Mouse (Mus musculus): ENCODE results near the gene Slc39a11. TPM values are rescaled to one million over a fixed set of nuclear protein-coding genes. Genes with fewer than 3 reads are reported as not detected.
"Not testable (repeated sequence)": the region's sequence is repeated elsewhere in the genome, so short reads cannot be mapped to it uniquely, and the experiment has no call there.

The Slc39a11 gene
- polyA plus RNA-seq, 1 experiment from 2014 or later = 12.5 TPM

DNA sequence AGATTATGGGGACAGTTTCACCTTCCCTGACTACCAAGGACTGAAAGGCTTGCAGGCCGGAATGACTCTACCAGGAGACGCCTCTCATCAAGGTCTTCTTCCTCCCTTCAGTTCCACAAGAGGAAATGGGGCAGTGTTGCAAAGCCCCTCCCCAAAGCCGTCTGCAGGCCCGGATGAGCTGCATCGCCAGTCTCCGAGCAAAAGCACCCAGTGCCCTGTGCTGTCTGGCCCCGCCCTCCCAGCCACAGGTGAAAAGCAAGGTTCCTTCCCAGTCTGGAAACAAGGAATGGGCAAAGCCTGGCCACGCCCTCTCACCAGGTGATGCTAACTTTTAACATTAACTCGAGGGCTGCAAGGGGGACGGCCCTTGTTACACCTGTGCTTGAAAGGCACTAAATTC is 16.8 kb upstream of the Slc39a11 start:
- Histone ChIP-seq H3K9ac (replicated peaks; ENCODE audit: low read length) (no peak overlapping the region), H3K36me3 (replicated peaks; ENCODE audit: control insufficient read depth, insufficient read depth, low read depth, low read length) (peaks cover 3% of the 10 kb centered on the region), H3K4me2 (ENCODE audit: low read depth, low read length) (no peak overlapping the region), H3K27me3 (ENCODE audit: control insufficient read depth, insufficient read depth, low read length) (no peaks in the 10 kb centered on the region), H3K4me1 (ENCODE audit: control insufficient read depth, insufficient read depth, low read length) (no peaks in the 10 kb centered on the region), H3K27ac (replicated peaks; ENCODE audit: low read depth, low read length) (no peak overlapping the region), H3K4me3 (ENCODE audit: low read depth, low read length) (no peak overlapping the region), H3K9me3 (replicated peaks; ENCODE audit: control insufficient read depth, low read length) (no peaks in the 10 kb centered on the region)
- ATAC-seq (replicated peaks; ENCODE audit: insufficient number of reproducible peaks, low FRiP score, low TSS enrichment, low read depth) = no peak
- WGBS = 58% methylated on average over 10 of the region's 10 CpGs
- no peak for DNase-seq (ENCODE audit: low spot score)

DNA sequence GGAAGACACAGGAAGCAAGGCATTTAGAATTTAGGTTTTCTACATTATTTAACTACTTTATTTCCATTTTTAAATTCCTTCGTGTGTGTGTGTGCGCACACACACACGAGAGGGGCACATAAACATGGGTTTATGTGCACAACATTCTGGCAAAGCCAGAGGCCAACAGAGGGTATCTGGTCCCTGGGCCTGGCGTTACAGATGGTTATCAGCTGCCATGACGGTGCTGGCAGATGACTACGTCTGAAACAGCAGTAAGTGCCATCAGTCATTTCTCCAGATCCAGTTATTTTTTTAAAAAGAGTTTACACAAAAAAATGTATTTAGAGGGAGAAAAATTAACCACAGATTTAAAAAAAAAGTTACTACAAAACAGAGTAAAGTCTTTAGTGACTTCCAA is 16.3 kb upstream of the Slc39a11 start:
- H3K4me3 ChIP-seq (ENCODE audit: low read depth, low read length) = no peak overlapping the region
- H3K9ac ChIP-seq (replicated peaks; ENCODE audit: low read length) = no peak overlapping the region
- peaks cover 3% of the 10 kb centered on the region for H3K36me3 ChIP-seq (replicated peaks; ENCODE audit: control insufficient read depth, insufficient read depth, low read depth, low read length)
- no peak for DNase-seq (ENCODE audit: low spot score)
- H3K27me3 ChIP-seq (ENCODE audit: control insufficient read depth, insufficient read depth, low read length) = no peaks in the 10 kb centered on the region
- ATAC-seq (replicated peaks; ENCODE audit: insufficient number of reproducible peaks, low FRiP score, low TSS enrichment, low read depth) = no peak
- no peak overlapping the region for H3K4me2 ChIP-seq (ENCODE audit: low read depth, low read length)
- no peaks in the 10 kb centered on the region for H3K4me1 ChIP-seq (ENCODE audit: control insufficient read depth, insufficient read depth, low read length)
- no peak overlapping the region for H3K27ac ChIP-seq (replicated peaks; ENCODE audit: low read depth, low read length)
- H3K9me3 ChIP-seq (replicated peaks; ENCODE audit: control insufficient read depth, low read length) = no peaks in the 10 kb centered on the region
- 86% methylated on average over 6 of the region's 6 CpGs for WGBS

DNA sequence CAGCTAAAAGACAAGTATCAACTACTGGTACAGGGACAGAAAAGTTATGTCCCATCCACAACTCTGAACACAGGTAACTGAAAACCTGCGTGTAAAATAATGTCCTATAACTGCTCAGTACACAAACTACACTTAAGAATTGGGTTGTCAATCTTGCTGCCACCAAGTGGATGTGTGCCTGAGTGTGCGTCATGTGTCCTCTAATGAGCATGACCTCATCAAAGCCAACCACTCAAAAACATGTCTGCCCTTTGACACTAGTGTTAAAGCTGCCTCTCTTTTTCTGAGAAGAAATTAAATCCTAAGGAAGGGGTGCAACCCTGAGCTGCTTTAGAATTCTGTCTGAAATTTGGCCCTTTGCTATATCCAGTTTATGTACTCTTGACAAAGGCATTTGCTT is 14.4 kb upstream of the Slc39a11 start:
- H3K27me3 ChIP-seq (ENCODE audit: control insufficient read depth, insufficient read depth, low read length) = no peaks in the 10 kb centered on the region
- H3K4me2 ChIP-seq (ENCODE audit: low read depth, low read length) = no peak overlapping the region
- no peaks in the 10 kb centered on the region for H3K9me3 ChIP-seq (replicated peaks; ENCODE audit: control insufficient read depth, low read length)
- peaks cover 5% of the 10 kb centered on the region for H3K36me3 ChIP-seq (replicated peaks; ENCODE audit: control insufficient read depth, insufficient read depth, low read depth, low read length)
- no peak overlapping the region for H3K4me3 ChIP-seq (ENCODE audit: low read depth, low read length)
- H3K9ac ChIP-seq (replicated peaks; ENCODE audit: low read length) = no peak overlapping the region
- no peak overlapping the region for H3K27ac ChIP-seq (replicated peaks; ENCODE audit: low read depth, low read length)
- no peaks in the 10 kb centered on the region for H3K4me1 ChIP-seq (ENCODE audit: control insufficient read depth, insufficient read depth, low read length)
- WGBS = 73% methylated on average over 2 of the region's 2 CpGs
- no peak for DNase-seq (ENCODE audit: low spot score)
- no peak for ATAC-seq (replicated peaks; ENCODE audit: insufficient number of reproducible peaks, low FRiP score, low TSS enrichment, low read depth)

DNA sequence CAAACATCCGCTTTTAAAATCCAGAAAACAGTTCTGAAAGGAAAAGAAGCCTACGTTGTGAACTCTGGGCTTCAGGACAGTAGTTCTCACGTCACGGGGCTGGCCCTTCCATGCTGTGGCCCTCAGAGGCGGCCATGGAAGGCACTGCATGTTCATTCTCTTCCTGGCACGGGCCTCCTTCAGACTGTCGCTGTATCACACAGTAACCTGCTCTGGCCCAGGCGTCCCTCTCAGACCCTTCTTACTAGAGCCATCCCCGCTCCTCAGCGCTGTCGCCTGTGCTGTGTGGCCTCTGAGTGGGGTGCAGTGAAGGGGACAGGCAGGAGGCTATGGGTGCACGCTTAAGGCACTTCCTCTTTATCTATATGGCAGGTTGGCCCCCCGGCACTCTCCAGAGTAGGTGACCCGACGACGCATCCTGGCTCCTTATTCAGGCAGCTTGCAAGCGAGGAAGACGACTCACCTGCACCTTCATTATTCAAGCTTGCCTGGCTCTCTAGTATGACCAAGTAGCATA is 12.0 kb upstream of the Slc39a11 start:
- no peaks in the 10 kb centered on the region for H3K4me1 ChIP-seq (ENCODE audit: control insufficient read depth, insufficient read depth, low read length)

DNA sequence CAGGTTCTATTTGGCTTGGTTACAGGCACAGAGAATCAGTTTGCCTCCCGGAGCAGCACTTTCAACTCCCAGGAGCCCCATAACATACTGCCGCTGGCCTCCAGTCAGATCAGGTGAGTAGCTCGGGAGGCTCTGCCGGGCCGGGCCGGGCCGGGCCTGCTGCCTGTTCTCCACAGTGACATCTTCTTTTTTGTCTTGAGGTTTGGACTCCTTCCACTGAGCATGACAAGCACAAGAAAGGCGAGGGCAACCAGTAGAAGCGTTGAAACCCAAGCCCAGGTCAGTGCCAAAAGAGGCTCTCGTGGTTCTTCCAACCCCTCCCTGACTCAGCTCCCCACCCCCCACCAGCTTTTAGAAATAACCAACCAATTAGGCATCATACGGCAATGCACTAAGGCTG is 11.1 kb upstream of the Slc39a11 start:
- WGBS = 95% methylated on average over 11 of the region's 11 CpGs
- no peak overlapping the region for H3K4me2 ChIP-seq (ENCODE audit: low read depth, low read length)
- peaks cover 13% of the 10 kb centered on the region for H3K36me3 ChIP-seq (replicated peaks; ENCODE audit: control insufficient read depth, insufficient read depth, low read depth, low read length)
- no peaks in the 10 kb centered on the region for H3K9me3 ChIP-seq (replicated peaks; ENCODE audit: control insufficient read depth, low read length)
- H3K9ac ChIP-seq (replicated peaks; ENCODE audit: low read length) = no peak overlapping the region
- H3K27me3 ChIP-seq (ENCODE audit: control insufficient read depth, insufficient read depth, low read length) = no peaks in the 10 kb centered on the region
- DNase-seq (ENCODE audit: low spot score) (no peak), ATAC-seq (replicated peaks; ENCODE audit: insufficient number of reproducible peaks, low FRiP score, low TSS enrichment, low read depth) (no peak)
- H3K4me3 ChIP-seq (ENCODE audit: low read depth, low read length) = no peak overlapping the region
- no peak overlapping the region for H3K27ac ChIP-seq (replicated peaks; ENCODE audit: low read depth, low read length)
- H3K4me1 ChIP-seq (ENCODE audit: control insufficient read depth, insufficient read depth, low read length) = no peaks in the 10 kb centered on the region

More for the DNA sequence above, 12.0 kb upstream of the Slc39a11 start:
- H3K36me3 ChIP-seq (replicated peaks; ENCODE audit: control insufficient read depth, insufficient read depth, low read depth, low read length) = peaks cover 8% of the 10 kb centered on the region
- no peak for DNase-seq (ENCODE audit: low spot score)
- no peak overlapping the region for H3K4me2 ChIP-seq (ENCODE audit: low read depth, low read length)
- H3K9ac ChIP-seq (replicated peaks; ENCODE audit: low read length) = no peak overlapping the region
- no peak overlapping the region for H3K4me3 ChIP-seq (ENCODE audit: low read depth, low read length)
- WGBS = 92% methylated on average over 18 of the region's 18 CpGs
- no peak overlapping the region for H3K27ac ChIP-seq (replicated peaks; ENCODE audit: low read depth, low read length)
- H3K9me3 ChIP-seq (replicated peaks; ENCODE audit: control insufficient read depth, low read length) = no peaks in the 10 kb centered on the region
- no peaks in the 10 kb centered on the region for H3K27me3 ChIP-seq (ENCODE audit: control insufficient read depth, insufficient read depth, low read length)
- ATAC-seq (replicated peaks; ENCODE audit: insufficient number of reproducible peaks, low FRiP score, low TSS enrichment, low read depth) = no peak

DNA sequence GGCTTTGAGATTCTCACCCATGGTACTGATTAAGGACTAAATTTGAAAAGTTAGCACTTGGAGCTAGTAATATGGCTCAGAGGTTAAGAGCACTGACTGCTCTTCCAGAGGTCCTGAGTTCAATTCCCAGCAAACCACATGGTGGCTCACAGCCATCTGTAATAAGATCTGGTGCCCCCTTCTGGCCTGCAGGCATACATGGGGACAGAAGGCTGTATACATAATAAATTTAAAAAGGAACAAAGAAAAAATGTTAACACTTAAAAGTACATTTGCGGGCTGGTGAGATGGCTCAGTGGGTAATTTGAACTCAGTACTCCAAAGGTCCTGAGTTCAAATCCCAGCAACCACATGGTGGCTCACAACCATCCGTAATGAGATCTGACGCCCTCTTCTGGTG is 10.3 kb upstream of the Slc39a11 start:
- H3K4me3 ChIP-seq (ENCODE audit: low read depth, low read length); ATAC-seq (replicated peaks; ENCODE audit: insufficient number of reproducible peaks, low FRiP score, low TSS enrichment, low read depth); H3K27ac ChIP-seq (replicated peaks; ENCODE audit: low read depth, low read length); H3K4me1 ChIP-seq (ENCODE audit: control insufficient read depth, insufficient read depth, low read length); H3K9me3 ChIP-seq (replicated peaks; ENCODE audit: control insufficient read depth, low read length); H3K27me3 ChIP-seq (ENCODE audit: control insufficient read depth, insufficient read depth, low read length); H3K9ac ChIP-seq (replicated peaks; ENCODE audit: low read length); H3K4me2 ChIP-seq (ENCODE audit: low read depth, low read length); DNase-seq (ENCODE audit: low spot score): not testable (repeated sequence)
- H3K36me3 ChIP-seq (replicated peaks; ENCODE audit: control insufficient read depth, insufficient read depth, low read depth, low read length) = peaks cover 14% of the 10 kb centered on the region
- 90% methylated on average over 3 of the region's 3 CpGs for WGBS

DNA sequence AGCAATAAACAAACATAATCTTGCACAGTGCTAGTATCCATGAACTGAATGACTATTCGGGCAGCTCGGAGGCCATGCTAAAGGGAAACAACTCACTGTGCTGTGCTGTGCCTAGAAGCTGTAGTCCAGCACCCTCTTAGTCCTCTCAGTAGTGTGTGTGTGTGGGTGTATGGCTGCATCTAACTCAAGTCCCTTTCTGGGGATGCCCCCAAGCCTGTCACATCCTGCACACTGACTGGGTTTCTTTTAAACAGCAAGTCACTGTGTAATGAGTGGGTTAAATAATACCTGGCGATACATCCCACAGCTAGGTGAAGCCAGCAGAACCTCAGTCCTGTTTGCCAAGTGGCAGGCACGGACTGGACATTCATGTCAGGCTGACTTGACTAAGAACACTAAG is 8.9 kb upstream of the Slc39a11 start:
- H3K9me3 ChIP-seq (replicated peaks; ENCODE audit: control insufficient read depth, low read length) = no peaks in the 10 kb centered on the region
- H3K27me3 ChIP-seq (ENCODE audit: control insufficient read depth, insufficient read depth, low read length) = no peaks in the 10 kb centered on the region
- H3K9ac ChIP-seq (replicated peaks; ENCODE audit: low read length) = no peak overlapping the region
- H3K27ac ChIP-seq (replicated peaks; ENCODE audit: low read depth, low read length) = no peak overlapping the region
- H3K36me3 ChIP-seq (replicated peaks; ENCODE audit: control insufficient read depth, insufficient read depth, low read depth, low read length) = peaks cover 14% of the 10 kb centered on the region
- no peaks in the 10 kb centered on the region; the same call in 1 of the 2 replicates for H3K4me1 ChIP-seq (ENCODE audit: control insufficient read depth, insufficient read depth, low read length)
- H3K4me2 ChIP-seq (ENCODE audit: low read depth, low read length) = no peak overlapping the region
- ATAC-seq (replicated peaks; ENCODE audit: insufficient number of reproducible peaks, low FRiP score, low TSS enrichment, low read depth) (no peak), DNase-seq (ENCODE audit: low spot score) (no peak)
- 87% methylated on average over 4 of the region's 4 CpGs for whole genome bisulfite sequencing
- H3K4me3 ChIP-seq (ENCODE audit: low read depth, low read length) = no peak overlapping the region

DNA sequence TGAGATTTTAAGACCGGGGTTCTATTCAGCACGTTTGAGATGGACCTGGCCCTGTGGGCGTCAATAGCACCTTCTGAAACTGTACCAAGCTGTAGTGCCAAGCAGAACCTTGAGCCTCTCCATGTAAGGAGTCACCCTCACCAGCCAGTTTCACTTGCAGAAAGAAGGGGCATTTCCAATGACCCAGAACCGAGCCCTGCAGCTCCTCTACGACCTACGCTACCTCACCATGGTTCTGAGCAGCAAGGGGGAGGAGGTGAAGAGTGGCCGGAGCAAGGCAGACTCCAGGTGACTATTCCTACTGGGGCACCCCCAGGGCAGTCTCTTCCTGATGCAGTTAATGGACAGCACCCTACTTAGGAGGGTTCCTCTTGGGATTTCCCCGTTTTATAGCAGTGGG is 8.4 kb upstream of the Slc39a11 start:
- DNase-seq (ENCODE audit: low spot score) (no peak), ATAC-seq (replicated peaks; ENCODE audit: insufficient number of reproducible peaks, low FRiP score, low TSS enrichment, low read depth) (no peak)
- Histone ChIP-seq H3K4me1 (ENCODE audit: control insufficient read depth, insufficient read depth, low read length) (no peaks in the 10 kb centered on the region; the same call in 1 of the 2 replicates), H3K27me3 (ENCODE audit: control insufficient read depth, insufficient read depth, low read length) (no peaks in the 10 kb centered on the region), H3K9ac (replicated peaks; ENCODE audit: low read length) (no peak overlapping the region), H3K4me2 (ENCODE audit: low read depth, low read length) (no peak overlapping the region), H3K9me3 (replicated peaks; ENCODE audit: control insufficient read depth, low read length) (no peaks in the 10 kb centered on the region), H3K36me3 (replicated peaks; ENCODE audit: control insufficient read depth, insufficient read depth, low read depth, low read length) (peaks cover 14% of the 10 kb centered on the region), H3K27ac (replicated peaks; ENCODE audit: low read depth, low read length) (no peak overlapping the region), H3K4me3 (ENCODE audit: low read depth, low read length) (no peak overlapping the region)
- 87% methylated on average over 8 of the region's 8 CpGs for WGBS

All from embryonic facial prominence, embryonic 11.5 days (tissue).